Mouse (Mus musculus): ENCODE data around the gene Slc44a1.
A peak's percentile ranks its signal among the peaks of the same experiment; 100 is the strongest.

Slc44a1 gene

GRCm38 (mm10) chr4:53431585-53432234 is 8.5 kb upstream of the Slc44a1 start:
- peak; percentile 71 for DNase-seq (ENCODE audit: low read depth)

- no peak for DNase-seq (ENCODE audit: low read depth)
Observed at GRCm38 (mm10) chr4:53437110-53437755, 3.0 kb upstream of the Slc44a1 start.

- no peak for DNase-seq (ENCODE audit: low read depth)
Observed at GRCm38 (mm10) chr4:53438386-53438785, 1.8 kb upstream of the Slc44a1 start.

GRCm38 (mm10) chr4:53438836-53439480 is 1.3 kb upstream of the Slc44a1 start:
- DNase-seq (ENCODE audit: low read depth), result no peak

GRCm38 (mm10) chr4:53439636-53440009 is 590 bp upstream of the Slc44a1 start:
- DNase-seq (ENCODE audit: low read depth), result no peak

- no peak for DNase-seq (ENCODE audit: low read depth)
Observed at GRCm38 (mm10) chr4:53440816-53441571, 781 bp downstream of the Slc44a1 start.

GRCm38 (mm10) chr4:53441683-53442082 is 1.5 kb downstream of the Slc44a1 start:
- DNase-seq (ENCODE audit: low read depth), result no peak

GRCm38 (mm10) chr4:53446216-53446615 is 6.0 kb downstream of the Slc44a1 start:
- DNase-seq (ENCODE audit: low read depth), result no peak

GRCm38 (mm10) chr4:53447773-53448172 is 7.6 kb downstream of the Slc44a1 start:
- DNase-seq (ENCODE audit: low read depth), result no peak

- no peak for DNase-seq (ENCODE audit: low read depth)
Observed at GRCm38 (mm10) chr4:53450736-53451135, 10.5 kb downstream of the Slc44a1 start.

- no peak for DNase-seq (ENCODE audit: low read depth)
Observed at GRCm38 (mm10) chr4:53451887-53452286, 11.7 kb downstream of the Slc44a1 start.

GRCm38 (mm10) chr4:53452457-53452856 is 12.2 kb downstream of the Slc44a1 start:
- no peak for DNase-seq (ENCODE audit: low read depth)

GRCm38 (mm10) chr4:53452976-53453889 is 13.0 kb downstream of the Slc44a1 start:
- DNase-seq (ENCODE audit: low read depth), result no peak

GRCm38 (mm10) chr4:53455885-53456284 is 15.7 kb downstream of the Slc44a1 start:
- DNase-seq (ENCODE audit: low read depth), result no peak

- DNase-seq (ENCODE audit: low read depth), result no peak
Observed at GRCm38 (mm10) chr4:53456570-53456969, 16.4 kb downstream of the Slc44a1 start.

- no peak for DNase-seq (ENCODE audit: low read depth)
Observed at GRCm38 (mm10) chr4:53458503-53458902, 18.3 kb downstream of the Slc44a1 start.

- no peak for DNase-seq (ENCODE audit: low read depth)
Observed at GRCm38 (mm10) chr4:53459697-53460096, 19.5 kb downstream of the Slc44a1 start.

- DNase-seq (ENCODE audit: low read depth), result no peak
Observed at GRCm38 (mm10) chr4:53461026-53461425, 20.8 kb downstream of the Slc44a1 start.

- DNase-seq (ENCODE audit: low read depth), result no peak
Observed at GRCm38 (mm10) chr4:53462069-53462468, 21.9 kb downstream of the Slc44a1 start.

- DNase-seq (ENCODE audit: low read depth), result no peak
Observed at GRCm38 (mm10) chr4:53462505-53463251, 22.5 kb downstream of the Slc44a1 start.

GRCm38 (mm10) chr4:53465887-53466286 is 25.7 kb downstream of the Slc44a1 start:
- no peak for DNase-seq (ENCODE audit: low read depth)
